Mouse (Mus musculus) hindbrain, embryonic 12.5 days (tissue): Measurements from ENCODE around the gene Ppp1r2. TPM values are rescaled to one million over a fixed set of nuclear protein-coding genes. Genes with fewer than 3 reads are reported as not detected.
"Not testable (repeated sequence)": the region's sequence is repeated elsewhere in the genome, so short reads cannot be mapped to it uniquely, and the experiment has no call there.

Source experiments
- ATAC-seq: fragments of 200-750 bp; cut with Nextera tagmentation; 2 replicates; pipeline ENCODE4 v1.8.0; 2017; ENCODE audit warnings: moderate TSS enrichment; ENCODE audit not compliant: low FRiP score
- H3K27ac ChIP-seq: fragments of 300-500 bp; sonication (generic); 2 replicates; pipeline ENCODE4 v1.5.1; 2016; ENCODE audit warnings: mild to moderate bottlenecking
- H3K27me3 ChIP-seq: fragments of 300-500 bp; sonication (generic); 2 replicates; pipeline ENCODE4 v1.6.1; 2016; ENCODE audit warnings: mild to moderate bottlenecking
- H3K36me3 ChIP-seq: fragments of 300-500 bp; sonication (generic); 2 replicates; pipeline ENCODE4 v1.6.1; 2016; ENCODE audit warnings: mild to moderate bottlenecking
- H3K4me1 ChIP-seq: fragments of 300-500 bp; sonication (generic); 2 replicates; pipeline ENCODE4 v1.6.1; 2016
- H3K4me2 ChIP-seq: fragments of 300-500 bp; sonication (generic); replicated peaks from 2 replicates; pipeline ENCODE4 v1.6.1; 2016; ENCODE audit warnings: mild to moderate bottlenecking
- H3K4me3 ChIP-seq: fragments of 300-500 bp; sonication (generic); 2 replicates; pipeline ENCODE4 v1.5.1; 2016; ENCODE audit warnings: mild to moderate bottlenecking
- H3K9ac ChIP-seq: fragments of 300-500 bp; sonication (generic); 2 replicates; pipeline ENCODE4 v1.6.1; 2016; ENCODE audit warnings: mild to moderate bottlenecking, moderate library complexity
- H3K9me3 ChIP-seq: fragments of 300-500 bp; sonication (generic); replicated peaks from 2 replicates; pipeline ENCODE4 v1.6.1; 2016; ENCODE audit warnings: mild to moderate bottlenecking
- WGBS: fragments of 180-500 bp; shearing (Covaris S2); methylation state at CpG from one replicate; pipeline ENCODE4 v1.1.7; 2016; 5-methylcytosine and 5-hydroxymethylcytosine counted together
- polyA plus RNA-seq: library from polyadenylated mRNA; unstranded; fragments of >200 nt; fragmentation: Nextera tagmentation; extraction: Ambion mirVana; gene quantifications from 2 replicates; pipeline ENCODE4 v1.2.1, GENCODE M21; 2016

The Ppp1r2 gene
- polyA plus RNA-seq, result 101 and 108 TPM in 2 replicates

- H3K27ac ChIP-seq, result peak within 1 kb of the TSS; percentile 91
- H3K9ac ChIP-seq, result peak within 1 kb of the TSS; percentile 97
- no peaks in the 10 kb centered on the region for H3K9me3 ChIP-seq
- under 1% methylated on average over 83 of the region's 83 CpGs for WGBS
- peak within 1 kb of the TSS; percentile 74 for H3K4me2 ChIP-seq
- no peaks in the 10 kb centered on the region for H3K27me3 ChIP-seq
- peak; percentile 98 for ATAC-seq
- peaks cover 20% of the 10 kb centered on the region for H3K4me1 ChIP-seq
- H3K36me3 ChIP-seq, result no peaks in the 10 kb centered on the region; the same call in 1 of the 2 replicates
- peak within 1 kb of the TSS; percentile 92 for H3K4me3 ChIP-seq
Observed at GRCm38 (mm10) chr16:31274674-31275460, at the start of gene Ppp1r2. Ppp1r2 (minus strand) TSS chr16:31275277.

- Histone ChIP-seq H3K27me3 (no peaks in the 10 kb centered on the region), H3K9me3 (no peaks in the 10 kb centered on the region), H3K9ac (no peak overlapping the region), H3K4me3 (no peak overlapping the region), H3K4me1 (no peaks in the 10 kb centered on the region), H3K27ac (no peak overlapping the region), H3K4me2 (no peak overlapping the region), H3K36me3 (no peaks in the 10 kb centered on the region)
- ATAC-seq, result no peak
- WGBS, result 79% methylated on average over 4 of the region's 4 CpGs
Observed at GRCm38 (mm10) chr16:31321501-31321900, 46.4 kb upstream of the Ppp1r2 start.

- WGBS, result 85% methylated on average over 7 of the region's 7 CpGs
- Histone ChIP-seq H3K4me3 (no peak overlapping the region), H3K4me2 (no peak overlapping the region), H3K27me3 (no peaks in the 10 kb centered on the region), H3K9me3 (no peaks in the 10 kb centered on the region), H3K4me1 (no peaks in the 10 kb centered on the region), H3K27ac (no peak overlapping the region), H3K36me3 (no peaks in the 10 kb centered on the region), H3K9ac (no peak overlapping the region)
- ATAC-seq, result no peak
Observed at GRCm38 (mm10) chr16:31320954-31321353, 45.9 kb upstream of the Ppp1r2 start.

- not testable (repeated sequence) for ATAC-seq, H3K9ac ChIP-seq, H3K27ac ChIP-seq, H3K27me3 ChIP-seq, H3K4me1 ChIP-seq, H3K9me3 ChIP-seq, H3K4me3 ChIP-seq, H3K4me2 ChIP-seq, H3K36me3 ChIP-seq
- 75% methylated on average over 3 of the region's 3 CpGs for WGBS
Observed at GRCm38 (mm10) chr16:31319723-31320122, 44.6 kb upstream of the Ppp1r2 start.

- Histone ChIP-seq H3K9me3 (no peaks in the 10 kb centered on the region), H3K36me3 (no peaks in the 10 kb centered on the region), H3K9ac (no peak overlapping the region), H3K4me1 (peaks cover 10% of the 10 kb centered on the region), H3K27me3 (no peaks in the 10 kb centered on the region), H3K27ac (no peak overlapping the region), H3K4me2 (no peak overlapping the region), H3K4me3 (no peak overlapping the region)
- no peak for ATAC-seq
- 75% methylated on average over 4 of the region's 4 CpGs for WGBS
Observed at GRCm38 (mm10) chr16:31319316-31319715, 44.2 kb upstream of the Ppp1r2 start.

GRCm38 (mm10) chr16:31318418-31318817, 43.3 kb upstream of the Ppp1r2 start:
- ATAC-seq, result no peak

GRCm38 (mm10) chr16:31316246-31317143, 41.4 kb upstream of the Ppp1r2 start:
- not testable (repeated sequence) for H3K9ac ChIP-seq, H3K36me3 ChIP-seq, H3K27me3 ChIP-seq, H3K9me3 ChIP-seq, H3K4me2 ChIP-seq, ATAC-seq, H3K27ac ChIP-seq, H3K4me3 ChIP-seq
- H3K4me1 ChIP-seq, result peaks cover 15% of the 10 kb centered on the region
- 64% methylated on average over 12 of the region's 12 CpGs for WGBS

More at GRCm38 (mm10) chr16:31318418-31318817, 43.3 kb upstream of the Ppp1r2 start:
- no peak overlapping the region for H3K9ac ChIP-seq
- H3K27me3 ChIP-seq, result no peaks in the 10 kb centered on the region
- H3K9me3 ChIP-seq, result no peaks in the 10 kb centered on the region
- peaks cover 15% of the 10 kb centered on the region for H3K4me1 ChIP-seq
- no peak overlapping the region for H3K4me2 ChIP-seq
- no peaks in the 10 kb centered on the region for H3K36me3 ChIP-seq
- 66% methylated on average over 2 of the region's 2 CpGs for WGBS
- no peak overlapping the region for H3K4me3 ChIP-seq
- no peak overlapping the region for H3K27ac ChIP-seq

- no peak overlapping the region for H3K4me2 ChIP-seq
- no peak for ATAC-seq
- H3K9ac ChIP-seq, result no peak overlapping the region
- peaks cover 20% of the 10 kb centered on the region for H3K4me1 ChIP-seq
- H3K4me3 ChIP-seq, result no peak overlapping the region
- peak overlapping the region; percentile 48 for H3K27ac ChIP-seq
- 70% methylated on average over 4 of the region's 4 CpGs for WGBS
- no peaks in the 10 kb centered on the region for H3K9me3 ChIP-seq
- H3K36me3 ChIP-seq, result no peaks in the 10 kb centered on the region
- no peaks in the 10 kb centered on the region for H3K27me3 ChIP-seq
Observed at GRCm38 (mm10) chr16:31315294-31315693, 40.2 kb upstream of the Ppp1r2 start.

- Histone ChIP-seq H3K27ac (peak within 1 kb of the TSS; percentile 48), H3K4me3 (no peak within 1 kb of the TSS), H3K9me3 (no peaks in the 10 kb centered on the region), H3K4me2 (no peak within 1 kb of the TSS; the same call in 1 of the 2 replicates), H3K9ac (no peak within 1 kb of the TSS), H3K4me1 (peaks cover 20% of the 10 kb centered on the region), H3K27me3 (no peaks in the 10 kb centered on the region), H3K36me3 (no peaks in the 10 kb centered on the region)
- no peak for ATAC-seq
- 40% methylated on average over 9 of the region's 9 CpGs for WGBS
Observed at GRCm38 (mm10) chr16:31314497-31315233, 39.6 kb upstream of the Ppp1r2 start, which contains the start of gene Apod. Apod (minus strand) TSS chr16:31314808.

- H3K9ac ChIP-seq, result no peak overlapping the region
- H3K27ac ChIP-seq, result no peak overlapping the region
- no peaks in the 10 kb centered on the region for H3K36me3 ChIP-seq
- H3K27me3 ChIP-seq, result no peaks in the 10 kb centered on the region
- H3K4me3 ChIP-seq, result no peak overlapping the region
- H3K4me2 ChIP-seq, result no peak overlapping the region; the same call in 1 of the 2 replicates
- WGBS, result 53% methylated on average over 2 of the region's 2 CpGs
- peaks cover 20% of the 10 kb centered on the region for H3K4me1 ChIP-seq
- ATAC-seq, result no peak
- no peaks in the 10 kb centered on the region for H3K9me3 ChIP-seq
Observed at GRCm38 (mm10) chr16:31313611-31314010, 38.5 kb upstream of the Ppp1r2 start.

GRCm38 (mm10) chr16:31312296-31312695, 37.2 kb upstream of the Ppp1r2 start:
- H3K36me3 ChIP-seq, result no peaks in the 10 kb centered on the region
- no peak overlapping the region for H3K4me3 ChIP-seq
- no peaks in the 10 kb centered on the region for H3K9me3 ChIP-seq
- H3K4me1 ChIP-seq, result peaks cover 20% of the 10 kb centered on the region
- ATAC-seq, result no peak
- H3K4me2 ChIP-seq, result no peak overlapping the region
- WGBS, result 75% methylated on average over 3 of the region's 3 CpGs
- no peaks in the 10 kb centered on the region for H3K27me3 ChIP-seq
- no peak overlapping the region for H3K27ac ChIP-seq
- no peak overlapping the region for H3K9ac ChIP-seq
